Mouse (Mus musculus) myocyte (in vitro differentiated cells): ENCODE results near the gene Urad. TPM values are rescaled to one million over a fixed set of nuclear protein-coding genes. Genes with fewer than 3 reads are reported as not detected.

Experiments
- H3K27me3 ChIP-seq: one replicate; pipeline ENCODE4 v1.6.1; 2011; ENCODE audit not compliant: control insufficient read depth, insufficient read depth, insufficient read length
- H3K36me3 ChIP-seq: one replicate; pipeline ENCODE4 v1.6.1; 2011; ENCODE audit not compliant: control insufficient read depth, insufficient read depth
- H3K4me2 ChIP-seq: one replicate; pipeline ENCODE4 v1.6.1; 2011; ENCODE audit warnings: low read depth, control low read depth
- H3K4me3 ChIP-seq: one replicate; pipeline ENCODE4 v1.5.1; 2011; ENCODE audit warnings: mild to moderate bottlenecking, control low read depth, moderate library complexity
- H3K79me2 ChIP-seq: one replicate; pipeline ENCODE4 v1.6.1; 2011; ENCODE audit not compliant: control insufficient read depth, insufficient read depth
- H3ac ChIP-seq: one replicate; pipeline ENCODE4 v1.6.1; 2011; ENCODE audit not compliant: control insufficient read depth, insufficient read length
- CEBPB ChIP-seq: IDR thresholded peaks from 2 replicates; pipeline ENCODE4 v1.6.1; 2011; ENCODE audit warnings: mild to moderate bottlenecking, moderate library complexity; ENCODE audit not compliant: poor library complexity, insufficient read depth, severe bottlenecking
- E2F4 ChIP-seq: IDR thresholded peaks from one replicate; pipeline ENCODE4 v1.6.1; 2011; ENCODE audit warnings: mild to moderate bottlenecking, control low read depth, moderate library complexity; ENCODE audit not compliant: insufficient read depth
- MAX ChIP-seq: IDR thresholded peaks from one replicate; pipeline ENCODE4 v1.6.1; 2011; ENCODE audit warnings: low read depth, mild to moderate bottlenecking, control low read depth
- MYOD1 ChIP-seq, 3 experiments: IDR thresholded peaks; one replicate each; pipeline ENCODE4 v1.6.1; 2011; ENCODE audit warnings: control low read depth in 2 of 3, low read depth in 2 of 3, mild to moderate bottlenecking in 2 of 3, moderate library complexity in 1 of 3; ENCODE audit not compliant: insufficient read length in 2 of 3, control insufficient read depth in 1 of 3
- MYOG ChIP-seq, 3 experiments: IDR thresholded peaks; one replicate each; pipeline ENCODE4 v1.6.1; 2011; ENCODE audit warnings: control low read depth in 2 of 3, low read depth in 2 of 3, mild to moderate bottlenecking in 2 of 3; ENCODE audit not compliant: insufficient read length in 2 of 3, control insufficient read depth in 1 of 3, insufficient read depth in 1 of 3
- POLR2A ChIP-seq: IDR thresholded peaks from one replicate; pipeline ENCODE4 v1.6.1; 2011; ENCODE audit warnings: low read depth, mild to moderate bottlenecking, control low read depth, moderate library complexity; ENCODE audit not compliant: insufficient read length
- POLR2AphosphoS2 ChIP-seq: IDR thresholded peaks from one replicate; pipeline ENCODE4 v1.6.1; 2011; ENCODE audit warnings: low read depth, control low read depth; ENCODE audit not compliant: insufficient read length
- REST ChIP-seq: IDR thresholded peaks from one replicate; pipeline ENCODE4 v1.6.1; 2011; ENCODE audit warnings: mild to moderate bottlenecking, control low read depth, moderate library complexity; ENCODE audit not compliant: insufficient read depth, insufficient read length
- SRF ChIP-seq: IDR thresholded peaks from one replicate; pipeline ENCODE4 v1.6.1; 2011; ENCODE audit warnings: low read depth; ENCODE audit not compliant: control insufficient read depth, insufficient read length
- TCF12 ChIP-seq: IDR thresholded peaks from one replicate; pipeline ENCODE4 v1.6.1; 2011; ENCODE audit warnings: mild to moderate bottlenecking, control low read depth; ENCODE audit not compliant: poor library complexity, insufficient read depth, severe bottlenecking
- TCF3 ChIP-seq: IDR thresholded peaks from one replicate; pipeline ENCODE4 v1.6.1; 2011; ENCODE audit warnings: low read depth, control low read depth; ENCODE audit not compliant: insufficient read length
- USF1 ChIP-seq: IDR thresholded peaks from one replicate; pipeline ENCODE4 v1.6.1; 2011; ENCODE audit warnings: low read depth, mild to moderate bottlenecking, control low read depth, moderate library complexity
- polyA plus RNA-seq: library from polyadenylated mRNA; unstranded; fragments of >200 nt; fragmentation: generic; extraction: Trizol; gene quantifications from one replicate; pipeline ENCODE4 v1.2.1, GENCODE M21; 2012; ENCODE audit warnings: missing spikeins

Urad gene
- polyA plus RNA-seq, 1 experiment: not detected

- H3K4me3 ChIP-seq: no peak overlapping the region
- H3K36me3 ChIP-seq: no peaks in the 10 kb centered on the region
- no peak overlapping the region for H3ac ChIP-seq
- H3K4me2 ChIP-seq: no peak overlapping the region
- no peaks in the 10 kb centered on the region for H3K27me3 ChIP-seq
- H3K79me2 ChIP-seq: no peaks in the 10 kb centered on the region
- TF ChIP-seq CEBPB: no peak
- no peak for TF ChIP-seq MYOD1 (IDR thresholded peaks at IDR 0.05; ENCODE audit: control insufficient read depth in 1 of 3, insufficient read length in 2 of 3, low read depth in 2 of 3)
- TF ChIP-seq MAX: no peak
- TF ChIP-seq REST: no peak
- TF ChIP-seq POLR2AphosphoS2: no peak
- TF ChIP-seq SRF: no peak
- no peak for TF ChIP-seq E2F4
- TF ChIP-seq USF1: no peak
- no peak for TF ChIP-seq MYOG (IDR thresholded peaks at IDR 0.05; ENCODE audit: control insufficient read depth in 1 of 3, insufficient read depth in 1 of 3, insufficient read length in 2 of 3, low read depth in 2 of 3)
- no peak for TF ChIP-seq POLR2A
- no peak for TF ChIP-seq TCF3
- no peak for TF ChIP-seq TCF12
Measured at GRCm38 (mm10) chr5:147354161-147354780, 32.0 kb upstream of the Urad start.

- no peaks in the 10 kb centered on the region for H3K79me2 ChIP-seq
- H3K27me3 ChIP-seq: no peaks in the 10 kb centered on the region
- no peak overlapping the region for H3K4me2 ChIP-seq
- H3K36me3 ChIP-seq: no peaks in the 10 kb centered on the region
- no peak overlapping the region for H3ac ChIP-seq
- H3K4me3 ChIP-seq: no peak overlapping the region
- TF ChIP-seq REST: no peak
- no peak for TF ChIP-seq CEBPB
- TF ChIP-seq POLR2AphosphoS2: no peak
- TF ChIP-seq TCF3: no peak
- no peak for TF ChIP-seq USF1
- no peak for TF ChIP-seq E2F4
- no peak for TF ChIP-seq MYOG (IDR thresholded peaks at IDR 0.05; ENCODE audit: control insufficient read depth in 1 of 3, insufficient read depth in 1 of 3, insufficient read length in 2 of 3, low read depth in 2 of 3)
- TF ChIP-seq MYOD1 (IDR thresholded peaks at IDR 0.05; ENCODE audit: control insufficient read depth in 1 of 3, insufficient read length in 2 of 3, low read depth in 2 of 3): no peak
- no peak for TF ChIP-seq POLR2A
- no peak for TF ChIP-seq SRF
- no peak for TF ChIP-seq MAX
- TF ChIP-seq TCF12: no peak
Measured at GRCm38 (mm10) chr5:147351931-147352330, 29.7 kb upstream of the Urad start.

- Histone ChIP-seq H3K36me3 (no peaks in the 10 kb centered on the region), H3K4me3 (no peak overlapping the region), H3K27me3 (peaks cover 7% of the 10 kb centered on the region), H3K4me2 (no peak overlapping the region), H3K79me2 (no peaks in the 10 kb centered on the region), H3ac (no peak overlapping the region)
- TF ChIP-seq TCF12 (no peak), MYOD1 (IDR thresholded peaks at IDR 0.05; ENCODE audit: control insufficient read depth in 1 of 3, insufficient read length in 2 of 3, low read depth in 2 of 3) (no peak), SRF (no peak), E2F4 (no peak), POLR2A (no peak), USF1 (no peak), MAX (no peak), MYOG (IDR thresholded peaks at IDR 0.05; ENCODE audit: control insufficient read depth in 1 of 3, insufficient read depth in 1 of 3, insufficient read length in 2 of 3, low read depth in 2 of 3) (no peak), REST (no peak), TCF3 (no peak), POLR2AphosphoS2 (no peak), CEBPB (no peak)
Measured at GRCm38 (mm10) chr5:147345981-147346380, 23.7 kb upstream of the Urad start.

GRCm38 (mm10) chr5:147343904-147344303 is 21.7 kb upstream of the Urad start:
- H3K27me3 ChIP-seq: peaks cover 7% of the 10 kb centered on the region
- no peak overlapping the region for H3K4me2 ChIP-seq
- no peaks in the 10 kb centered on the region for H3K79me2 ChIP-seq
- no peak overlapping the region for H3ac ChIP-seq
- TF ChIP-seq SRF (no peak), E2F4 (no peak), MAX (no peak), CEBPB (no peak), POLR2A (no peak), USF1 (no peak), TCF12 (no peak), MYOG (IDR thresholded peaks at IDR 0.05; ENCODE audit: control insufficient read depth in 1 of 3, insufficient read depth in 1 of 3, insufficient read length in 2 of 3, low read depth in 2 of 3) (no peak), MYOD1 (IDR thresholded peaks at IDR 0.05; ENCODE audit: control insufficient read depth in 1 of 3, insufficient read length in 2 of 3, low read depth in 2 of 3) (no peak), TCF3 (no peak), POLR2AphosphoS2 (no peak), REST (no peak)
- no peaks in the 10 kb centered on the region for H3K36me3 ChIP-seq
- H3K4me3 ChIP-seq: no peak overlapping the region

GRCm38 (mm10) chr5:147342901-147343300 is 20.7 kb upstream of the Urad start:
- TF ChIP-seq USF1 (no peak), TCF12 (no peak), TCF3 (no peak)
- H3K27me3 ChIP-seq: peaks cover 7% of the 10 kb centered on the region
- H3K79me2 ChIP-seq: no peaks in the 10 kb centered on the region
- no peak overlapping the region for H3ac ChIP-seq
- no peak overlapping the region for H3K4me2 ChIP-seq
- H3K4me3 ChIP-seq: no peak overlapping the region
- no peaks in the 10 kb centered on the region for H3K36me3 ChIP-seq
